Mouse (Mus musculus): ENCODE results near the gene Ptprk. TPM values are rescaled to one million over a fixed set of nuclear protein-coding genes. Genes with fewer than 3 reads are reported as not detected.

The Ptprk gene
- polyA plus RNA-seq, 1 experiment from 2014 or later = 44.6 TPM

DNA sequence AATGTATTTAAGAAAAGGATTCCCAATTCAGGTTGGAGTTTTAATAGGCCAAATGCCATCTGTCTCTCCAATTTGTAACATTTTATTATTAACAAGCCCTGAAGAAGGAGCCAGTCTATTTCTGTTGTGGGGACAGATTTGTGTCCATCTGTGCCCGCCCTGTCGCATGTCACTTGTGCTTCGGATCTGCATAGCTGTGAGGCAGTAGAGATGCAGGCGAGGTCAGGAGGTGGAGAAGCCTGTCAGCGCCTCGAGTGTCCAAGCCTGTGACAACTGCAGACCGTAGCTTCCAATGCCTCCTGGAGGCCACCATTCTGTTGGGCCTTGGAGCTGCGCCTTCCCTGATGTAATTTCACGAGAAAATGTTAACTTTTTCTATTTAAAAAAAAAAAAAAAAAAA, 417.6 kb downstream of the Ptprk start:
- no peaks in the 10 kb centered on the region for H3K27me3 ChIP-seq (ENCODE audit: control insufficient read depth, insufficient read depth, low read depth, low read length)
- H3K9ac ChIP-seq (ENCODE audit: low read length) = no peak overlapping the region
- H3K27ac ChIP-seq (ENCODE audit: low read length) = no peak overlapping the region
- no peak overlapping the region for H3K4me3 ChIP-seq (ENCODE audit: low read length)
- H3K9me3 ChIP-seq (ENCODE audit: control insufficient read depth, low read length) = no peaks in the 10 kb centered on the region
- H3K36me3 ChIP-seq (ENCODE audit: control insufficient read depth, insufficient read depth, low read length) = no peaks in the 10 kb centered on the region
- peaks cover 4% of the 10 kb centered on the region; the same call in 1 of the 2 replicates for H3K4me1 ChIP-seq (replicated peaks; ENCODE audit: control insufficient read depth, insufficient read depth, low read length)
- no peak overlapping the region for H3K4me2 ChIP-seq (ENCODE audit: low read depth, low read length)
- 56% methylated on average over 9 of the region's 9 CpGs for WGBS
- ATAC-seq (ENCODE audit: low read depth) = no peak

DNA sequence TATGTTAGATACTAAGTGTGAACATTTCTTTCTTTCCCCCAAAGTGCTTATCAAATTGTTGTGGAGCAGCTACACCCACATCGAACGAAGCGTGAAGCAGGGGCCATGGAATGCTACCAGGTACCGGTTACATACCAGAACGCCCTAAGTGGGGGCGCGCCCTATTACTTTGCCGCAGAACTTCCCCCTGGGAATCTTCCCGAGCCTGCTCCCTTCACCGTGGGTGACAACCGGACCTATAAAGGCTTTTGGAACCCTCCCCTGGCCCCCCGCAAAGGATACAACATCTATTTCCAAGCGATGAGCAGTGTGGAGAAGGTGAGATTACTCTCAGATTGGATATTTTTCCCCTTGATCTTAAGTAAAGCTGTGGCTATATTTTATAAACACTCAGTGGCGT, 418.2 kb downstream of the Ptprk start:
- Histone ChIP-seq H3K9ac (ENCODE audit: low read length) (no peak overlapping the region), H3K4me2 (ENCODE audit: low read depth, low read length) (peak overlapping the region; percentile 28), H3K9me3 (ENCODE audit: control insufficient read depth, low read length) (no peaks in the 10 kb centered on the region), H3K27ac (ENCODE audit: low read length) (peak overlapping the region; percentile 78), H3K4me3 (ENCODE audit: low read length) (peak overlapping the region; percentile 16; the same call in 1 of the 2 replicates), H3K4me1 (replicated peaks; ENCODE audit: control insufficient read depth, insufficient read depth, low read length) (peaks cover 4% of the 10 kb centered on the region; the same call in 1 of the 2 replicates), H3K36me3 (ENCODE audit: control insufficient read depth, insufficient read depth, low read length) (no peaks in the 10 kb centered on the region), H3K27me3 (ENCODE audit: control insufficient read depth, insufficient read depth, low read depth, low read length) (no peaks in the 10 kb centered on the region)
- WGBS = 32% methylated on average over 14 of the region's 14 CpGs
- ATAC-seq (ENCODE audit: low read depth) = peak; percentile 84

DNA sequence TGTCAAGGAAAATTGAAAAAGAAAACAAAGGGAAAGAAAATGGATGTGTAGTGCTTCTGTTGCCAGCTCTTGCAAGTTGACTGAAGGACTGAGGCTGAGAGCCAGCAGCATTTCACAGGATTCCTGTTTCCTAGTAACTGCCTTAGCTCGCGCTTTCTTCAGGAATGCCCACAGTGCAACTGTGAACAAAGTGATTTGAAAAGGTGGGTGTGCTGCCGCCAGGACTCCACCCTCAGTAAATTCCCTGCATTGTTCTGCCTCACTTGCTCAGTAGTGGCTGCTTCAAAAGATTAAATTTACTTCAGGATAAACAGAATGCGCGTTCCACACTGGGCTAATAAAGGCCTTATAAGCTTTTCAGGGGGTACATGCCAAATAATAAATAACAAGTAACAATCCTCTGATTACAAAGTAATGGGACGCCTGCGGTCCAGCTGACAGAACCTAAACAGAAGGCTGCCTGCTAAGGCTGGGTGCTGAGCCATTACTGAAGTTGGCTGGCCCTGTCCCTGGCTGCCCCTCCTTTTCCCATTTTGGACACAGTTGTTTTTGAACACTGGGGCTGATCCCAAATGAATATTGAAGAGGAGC, 418.7 kb downstream of the Ptprk start:
- Histone ChIP-seq H3K9ac (ENCODE audit: low read length) (no peak overlapping the region), H3K36me3 (ENCODE audit: control insufficient read depth, insufficient read depth, low read length) (no peaks in the 10 kb centered on the region), H3K4me3 (ENCODE audit: low read length) (peak overlapping the region; percentile 16; the same call in 1 of the 2 replicates), H3K9me3 (ENCODE audit: control insufficient read depth, low read length) (no peaks in the 10 kb centered on the region), H3K4me1 (replicated peaks; ENCODE audit: control insufficient read depth, insufficient read depth, low read length) (peaks cover 4% of the 10 kb centered on the region; the same call in 1 of the 2 replicates), H3K4me2 (ENCODE audit: low read depth, low read length) (peak overlapping the region; percentile 28), H3K27me3 (ENCODE audit: control insufficient read depth, insufficient read depth, low read depth, low read length) (no peaks in the 10 kb centered on the region), H3K27ac (ENCODE audit: low read length) (peak overlapping the region; percentile 78)
- 36% methylated on average over 7 of the region's 7 CpGs for WGBS
- ATAC-seq (ENCODE audit: low read depth) = peak; percentile 94

DNA sequence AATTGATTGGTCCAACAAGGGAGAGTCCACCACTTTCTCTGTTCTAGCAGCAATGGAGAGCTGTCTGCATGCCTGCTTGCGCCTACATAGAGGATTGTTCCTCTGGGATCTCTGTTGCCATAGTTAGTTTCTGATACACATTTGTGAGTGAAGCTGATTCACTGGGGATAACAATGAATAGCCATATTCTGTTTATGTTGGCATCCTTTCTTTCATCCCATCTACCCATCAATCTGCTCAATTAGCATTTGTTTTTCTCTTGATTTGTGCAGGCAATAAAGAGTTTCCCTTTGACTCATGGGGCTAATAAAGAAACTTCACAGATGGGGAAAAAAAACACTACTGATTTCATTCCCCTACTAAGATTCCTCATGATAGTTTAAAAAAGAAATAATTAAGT, 423.2 kb downstream of the Ptprk start:
- Histone ChIP-seq H3K27me3 (ENCODE audit: control insufficient read depth, insufficient read depth, low read depth, low read length) (no peaks in the 10 kb centered on the region), H3K4me1 (replicated peaks; ENCODE audit: control insufficient read depth, insufficient read depth, low read length) (peaks cover 4% of the 10 kb centered on the region; the same call in 1 of the 2 replicates), H3K9me3 (ENCODE audit: control insufficient read depth, low read length) (no peaks in the 10 kb centered on the region), H3K9ac (ENCODE audit: low read length) (no peak overlapping the region), H3K4me2 (ENCODE audit: low read depth, low read length) (no peak overlapping the region), H3K4me3 (ENCODE audit: low read length) (no peak overlapping the region), H3K36me3 (ENCODE audit: control insufficient read depth, insufficient read depth, low read length) (no peaks in the 10 kb centered on the region), H3K27ac (ENCODE audit: low read length) (no peak overlapping the region)
- no peak for ATAC-seq (ENCODE audit: low read depth)
- WGBS = 95% methylated on average over 1 of the region's 1 CpGs

DNA sequence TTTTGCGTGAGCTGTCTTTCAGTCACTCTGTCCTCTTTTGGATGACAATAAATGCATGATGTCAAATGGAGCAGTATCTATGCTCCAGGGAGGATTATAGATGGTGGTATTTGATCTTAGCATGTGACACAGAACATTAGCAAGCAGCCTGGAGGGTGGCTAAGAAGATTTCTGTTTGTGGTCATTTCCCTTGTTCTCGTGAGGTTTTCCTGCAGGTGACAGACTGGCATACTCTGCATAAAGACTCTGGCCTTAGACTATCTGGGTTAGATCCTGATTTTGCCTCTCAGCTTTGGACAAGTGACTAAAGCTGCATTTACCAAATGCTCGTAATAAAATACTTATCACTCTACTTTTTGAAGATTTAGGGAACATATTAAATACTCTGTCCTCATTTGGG, 423.9 kb downstream of the Ptprk start:
- H3K27ac ChIP-seq (ENCODE audit: low read length) = no peak overlapping the region
- 80% methylated on average over 3 of the region's 3 CpGs for WGBS
- peaks cover 3% of the 10 kb centered on the region; the same call in 1 of the 2 replicates for H3K4me1 ChIP-seq (replicated peaks; ENCODE audit: control insufficient read depth, insufficient read depth, low read length)
- no peak overlapping the region for H3K4me2 ChIP-seq (ENCODE audit: low read depth, low read length)
- no peaks in the 10 kb centered on the region for H3K36me3 ChIP-seq (ENCODE audit: control insufficient read depth, insufficient read depth, low read length)
- H3K9ac ChIP-seq (ENCODE audit: low read length) = no peak overlapping the region
- H3K9me3 ChIP-seq (ENCODE audit: control insufficient read depth, low read length) = no peaks in the 10 kb centered on the region
- no peaks in the 10 kb centered on the region for H3K27me3 ChIP-seq (ENCODE audit: control insufficient read depth, insufficient read depth, low read depth, low read length)
- no peak for ATAC-seq (ENCODE audit: low read depth)
- H3K4me3 ChIP-seq (ENCODE audit: low read length) = no peak overlapping the region

DNA sequence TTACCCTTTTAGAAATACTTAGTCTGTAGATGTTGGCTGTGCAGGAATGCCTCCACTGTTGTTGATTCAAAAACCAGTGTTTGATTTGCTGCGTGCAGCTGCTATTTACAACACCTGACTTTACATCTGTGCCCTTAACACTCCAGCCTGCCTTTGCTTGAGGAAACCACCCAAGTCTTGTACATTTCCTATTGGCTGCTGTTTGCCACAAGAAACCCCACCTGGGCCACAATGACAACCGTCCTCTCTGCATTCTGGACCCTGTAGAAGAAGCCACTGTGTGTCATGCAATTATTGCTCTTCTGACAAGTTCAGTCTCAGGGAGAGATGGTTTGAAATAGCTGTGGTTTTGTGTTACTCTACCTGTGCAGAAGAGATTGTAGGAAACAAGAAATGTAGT, 439.0 kb downstream of the Ptprk start:
- Histone ChIP-seq H3K4me2 (ENCODE audit: low read depth, low read length) (no peak overlapping the region), H3K9ac (ENCODE audit: low read length) (no peak overlapping the region), H3K36me3 (ENCODE audit: control insufficient read depth, insufficient read depth, low read length) (no peaks in the 10 kb centered on the region), H3K27ac (ENCODE audit: low read length) (no peak overlapping the region), H3K27me3 (ENCODE audit: control insufficient read depth, insufficient read depth, low read depth, low read length) (no peaks in the 10 kb centered on the region), H3K9me3 (ENCODE audit: control insufficient read depth, low read length) (no peaks in the 10 kb centered on the region), H3K4me1 (replicated peaks; ENCODE audit: control insufficient read depth, insufficient read depth, low read length) (no peaks in the 10 kb centered on the region), H3K4me3 (ENCODE audit: low read length) (no peak overlapping the region)
- no peak for ATAC-seq (ENCODE audit: low read depth)
- WGBS = 80% methylated on average over 2 of the region's 2 CpGs

DNA sequence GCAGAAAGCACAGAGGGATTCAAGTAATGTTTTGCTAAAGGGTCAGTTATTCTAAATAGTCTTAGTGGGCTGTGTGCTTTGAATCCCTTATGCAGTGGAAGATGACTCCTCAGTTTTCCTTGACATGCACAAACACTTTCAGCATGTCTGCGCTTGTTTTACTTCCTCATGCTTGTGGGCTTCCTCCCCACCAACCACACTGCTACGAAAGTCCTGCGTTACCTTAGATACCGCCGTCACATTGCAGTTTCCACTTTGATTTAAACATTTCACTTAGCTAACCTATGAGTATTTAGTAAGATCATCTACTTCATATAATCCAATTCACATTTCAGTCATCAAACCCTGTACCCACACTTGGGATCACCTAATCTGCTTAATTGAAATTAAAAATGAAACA, 441.5 kb downstream of the Ptprk start:
- ATAC-seq (ENCODE audit: low read depth) = no peak
- Histone ChIP-seq H3K27me3 (ENCODE audit: control insufficient read depth, insufficient read depth, low read depth, low read length) (no peaks in the 10 kb centered on the region), H3K36me3 (ENCODE audit: control insufficient read depth, insufficient read depth, low read length) (no peaks in the 10 kb centered on the region), H3K4me2 (ENCODE audit: low read depth, low read length) (no peak overlapping the region), H3K4me3 (ENCODE audit: low read length) (no peak overlapping the region), H3K9me3 (ENCODE audit: control insufficient read depth, low read length) (no peaks in the 10 kb centered on the region), H3K4me1 (replicated peaks; ENCODE audit: control insufficient read depth, insufficient read depth, low read length) (no peaks in the 10 kb centered on the region), H3K9ac (ENCODE audit: low read length) (no peak overlapping the region), H3K27ac (ENCODE audit: low read length) (no peak overlapping the region)
- 84% methylated on average over 5 of the region's 5 CpGs for WGBS

DNA sequence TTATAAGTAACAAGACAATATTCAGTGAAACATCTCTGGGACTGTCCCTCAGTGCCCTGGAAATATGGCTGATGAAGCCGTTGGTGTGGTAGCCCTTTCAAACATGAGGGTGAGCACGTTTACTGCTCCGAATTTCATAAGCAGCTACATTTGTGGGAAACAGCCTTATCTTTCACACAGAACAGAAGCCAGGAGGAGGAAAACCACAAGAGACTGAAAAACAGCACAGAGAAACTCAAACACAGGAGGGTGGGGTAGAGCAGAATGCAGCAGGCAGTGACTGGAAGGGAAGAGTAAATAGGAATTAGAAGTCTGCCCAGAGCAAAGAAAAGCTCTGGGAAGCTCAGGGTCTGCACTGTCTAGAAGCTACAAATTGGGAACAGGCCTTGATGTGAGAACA, 443.7 kb downstream of the Ptprk start:
- H3K36me3 ChIP-seq (ENCODE audit: control insufficient read depth, insufficient read depth, low read length) = no peaks in the 10 kb centered on the region
- no peak overlapping the region for H3K27ac ChIP-seq (ENCODE audit: low read length)
- H3K27me3 ChIP-seq (ENCODE audit: control insufficient read depth, insufficient read depth, low read depth, low read length) = no peaks in the 10 kb centered on the region
- ATAC-seq (ENCODE audit: low read depth) = no peak
- 65% methylated on average over 3 of the region's 3 CpGs for WGBS
- H3K9ac ChIP-seq (ENCODE audit: low read length) = no peak overlapping the region
- no peak overlapping the region for H3K4me3 ChIP-seq (ENCODE audit: low read length)
- no peaks in the 10 kb centered on the region for H3K9me3 ChIP-seq (ENCODE audit: control insufficient read depth, low read length)
- no peak overlapping the region for H3K4me2 ChIP-seq (ENCODE audit: low read depth, low read length)
- H3K4me1 ChIP-seq (replicated peaks; ENCODE audit: control insufficient read depth, insufficient read depth, low read length) = no peaks in the 10 kb centered on the region

DNA sequence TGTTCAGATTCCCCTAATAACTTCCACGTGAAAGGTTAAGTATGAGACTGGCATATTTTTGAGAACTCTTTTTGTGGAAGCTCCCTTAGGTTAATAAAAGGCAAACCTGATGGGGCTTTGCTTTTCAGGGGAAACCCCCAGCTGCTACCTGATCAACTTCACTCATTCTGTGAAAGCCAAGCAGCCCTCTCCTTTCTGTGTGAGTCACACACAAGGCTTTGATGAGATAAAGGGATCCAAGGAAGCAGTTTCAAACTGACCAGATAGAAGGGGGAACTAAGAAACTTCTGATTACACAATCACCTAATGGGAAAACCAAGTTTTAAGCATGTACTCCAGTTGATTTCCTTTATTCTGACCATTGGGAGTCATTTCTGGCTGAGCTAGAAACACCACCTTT, 445.2 kb downstream of the Ptprk start:
- Histone ChIP-seq H3K27ac (ENCODE audit: low read length) (no peak overlapping the region), H3K9ac (ENCODE audit: low read length) (no peak overlapping the region), H3K4me3 (ENCODE audit: low read length) (no peak overlapping the region), H3K9me3 (ENCODE audit: control insufficient read depth, low read length) (no peaks in the 10 kb centered on the region), H3K36me3 (ENCODE audit: control insufficient read depth, insufficient read depth, low read length) (no peaks in the 10 kb centered on the region), H3K27me3 (ENCODE audit: control insufficient read depth, insufficient read depth, low read depth, low read length) (no peaks in the 10 kb centered on the region), H3K4me1 (replicated peaks; ENCODE audit: control insufficient read depth, insufficient read depth, low read length) (no peaks in the 10 kb centered on the region; the same call in 1 of the 2 replicates), H3K4me2 (ENCODE audit: low read depth, low read length) (no peak overlapping the region)
- no peak for ATAC-seq (ENCODE audit: low read depth)
- 63% methylated on average over 1 of the region's 1 CpGs for WGBS
